8 mouse cellular contexts compared by ENCODE assay signal in the genomic region with DNA sequence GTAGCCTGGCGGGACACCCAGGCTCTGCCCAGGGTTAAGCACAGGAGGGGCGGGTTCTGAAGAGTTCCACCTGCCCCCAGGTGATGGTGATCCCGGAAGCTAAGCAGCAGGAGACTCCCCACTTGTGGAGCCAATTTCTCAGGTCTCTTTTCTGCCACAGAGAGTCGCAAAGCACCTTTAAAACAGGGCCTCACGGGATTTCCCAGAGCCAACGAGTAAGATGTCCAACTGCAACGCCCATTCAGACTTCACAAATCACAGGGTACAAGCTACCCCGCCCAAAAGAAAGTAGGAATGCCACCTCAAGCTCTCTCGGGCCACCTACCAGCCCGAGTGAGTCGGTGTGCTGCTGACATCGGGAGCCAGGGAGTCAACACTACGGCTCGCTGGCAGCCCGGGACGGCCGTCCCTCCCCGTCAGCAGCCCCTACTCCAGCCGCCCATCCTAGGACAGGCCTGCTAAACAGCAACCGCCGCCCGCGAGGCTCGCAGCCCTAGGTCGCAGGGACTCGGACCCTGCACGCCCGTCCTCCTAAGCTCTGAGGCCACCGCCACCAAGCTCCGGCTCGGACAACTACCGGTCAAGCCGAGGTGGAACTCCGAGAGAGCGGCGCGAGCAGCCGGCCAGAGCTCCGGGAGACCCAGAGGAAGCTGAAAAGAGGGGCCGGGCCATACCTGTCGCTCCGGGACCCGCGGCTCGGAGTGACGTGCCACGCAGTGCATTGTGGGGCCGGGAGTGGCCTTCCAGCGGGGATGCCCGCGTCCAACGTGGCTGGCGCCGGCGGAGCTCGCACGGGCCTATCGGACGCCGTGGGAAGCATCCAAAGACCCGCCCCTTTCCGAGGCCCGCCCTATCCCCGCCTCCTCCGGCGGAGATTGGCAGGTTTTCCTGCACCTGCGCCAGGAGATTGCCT. TPM values are rescaled to one million over a fixed set of nuclear protein-coding genes. Genes with fewer than 3 reads are reported as not detected.
DNase-seq lines count a peak whose midpoint lies in the region; ATAC-seq and TF ChIP-seq lines count a peak whose summit lies in the region.

A gene (minus strand): TSS at position 769 of the 913 bp plus-strand sequence.

- peak within 1 kb of the TSS; percentile 68 for H3K4me3 ChIP-seq in cortical plate, adult 2 months (ENCODE audit: insufficient read depth, low read length)
- H3K4me3 ChIP-seq in megakaryocyte, embryonic 14.5 days (replicated peaks): peak within 1 kb of the TSS; percentile 98

- H3K4me1 ChIP-seq in cortical plate, adult 2 months (ENCODE audit: control insufficient read depth, insufficient read depth, low read length): no peaks in the 10 kb centered on the region
- H3K4me1 ChIP-seq in megakaryocyte, embryonic 14.5 days: peaks cover 15% of the 10 kb centered on the region

- H3K36me3 ChIP-seq in megakaryocyte, embryonic 14.5 days (replicated peaks; ENCODE audit: low read length): peaks cover 16% of the 10 kb centered on the region

- peak; percentile 93 for ATAC-seq in activated CD4-positive, CD25-positive, alpha-beta regulatory T cell, adult 4 months

- H3K27me3 ChIP-seq in megakaryocyte, embryonic 14.5 days (replicated peaks): peaks cover 7% of the 10 kb centered on the region

- no peak for TF ChIP-seq CTCF in cortical plate, adult 2 months (IDR thresholded peaks at IDR 0.05; ENCODE audit: extremely low read depth, insufficient read depth, low read length)

- DNase-seq in gastrocnemius, adult 8-10 months (ENCODE audit: low spot score in 2 of 2): peak; percentile 82 to 87
- peak; percentile 58 for DNase-seq in hindlimb bud, embryonic 11.5 days (ENCODE audit: extremely low spot score, low read depth, low spot score)
- DNase-seq in left cerebral cortex, adult 8-10 months (ENCODE audit: low spot score in 2 of 2): peak; percentile 83 to 90
- DNase-seq in right cerebral cortex, postnatal 10 days (ENCODE audit: low spot score in 2 of 2): peak; percentile 96
- peak; percentile 91 for DNase-seq in urinary bladder, postnatal 25 days (ENCODE audit: low spot score)

- peak; percentile 60; the same call in 1 of the 2 replicates for TF ChIP-seq POLR2A in cortical plate, adult 2 months (IDR thresholded peaks at IDR 0.05; ENCODE audit: extremely low read depth, insufficient read depth, low read length)

- peak within 1 kb of the TSS; percentile 11; the same call in 1 of the 2 replicates for H3K27ac ChIP-seq in cortical plate, adult 2 months (ENCODE audit: insufficient read depth, low read length)

- H3K9me3 ChIP-seq in megakaryocyte, embryonic 14.5 days: peaks cover 5% of the 10 kb centered on the region

RNA-seq across cellular contexts. Expression of the gene that starts here (rescaled TPM):
- polyA plus RNA-seq in activated CD4-positive, CD25-positive, alpha-beta regulatory T cell, adult 4 months (2017; shearing (Covaris generic)): 10 to 100 TPM; 34.1 to 46.7 TPM
- polyA plus RNA-seq in cortical plate, adult 2 months (2012; rRNA removed): 17.5 and 17.9 TPM in 2 replicates
- total RNA-seq in gastrocnemius, adult 8-10 months (2022): 1 to 10 TPM; 4.0 to 7.1 (median 5.6) TPM
- total RNA-seq in left cerebral cortex, adult 8-10 months (2022): 10 to 100 TPM; 14.0 to 19.6 (median 17.7) TPM
- 0.07 TPM in 1 of 2 replicates, not detected in the other for polyA plus RNA-seq in megakaryocyte, embryonic 14.5 days (2012; ENCODE audit: insufficient read depth, low replicate concordance)

Comparison
In these comparisons a context has a peak if more than half of its experiments do, and no peak if none do; other contexts are left out.
1. Peak in every context shown above with its lines: DNase-seq, ATAC-seq, H3K4me3 ChIP-seq and H3K27ac ChIP-seq.
2. RNA of the gene that starts here (polyA plus RNA-seq): 34.1 to 46.7 TPM in activated CD4-positive, CD25-positive, alpha-beta regulatory T cell, adult 4 months and 17.5 to 17.9 TPM in cortical plate, adult 2 months; 0.07 TPM in megakaryocyte, embryonic 14.5 days; every median in the first group is over 10 times any median in the second.